ENCODE assay signal across 8 mouse cellular contexts in the genomic region with DNA sequence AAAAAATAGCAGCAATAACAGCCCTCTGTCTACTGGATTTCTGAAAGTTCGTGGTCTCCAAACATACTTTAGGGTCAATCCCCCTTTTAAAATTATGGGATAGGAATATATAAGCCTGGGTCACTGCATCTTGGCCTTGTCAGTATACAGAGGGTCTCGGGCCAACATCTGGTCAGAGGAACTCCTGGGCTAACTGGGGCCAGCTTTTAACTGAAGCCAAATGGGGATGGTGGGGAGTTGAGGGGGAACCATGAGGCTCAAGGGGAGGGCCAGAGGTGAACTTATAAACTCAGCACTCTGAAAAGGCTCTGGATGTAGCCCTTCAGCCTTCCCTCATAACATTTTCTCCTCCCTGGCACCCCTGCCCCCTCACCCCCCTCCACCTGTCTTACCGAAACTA. TPM values are rescaled to one million over a fixed set of nuclear protein-coding genes. Genes with fewer than 3 reads are reported as not detected.
DNase-seq lines count a peak whose midpoint lies in the region; ATAC-seq lines count a peak whose summit lies in the region.

No protein-coding gene starts in this region.

- H3K9me3 ChIP-seq in heart, embryonic 14.5 days (ENCODE audit: control insufficient read depth, low read length) = no peaks in the 10 kb centered on the region
- H3K9me3 ChIP-seq in embryonic facial prominence, embryonic 15.5 days (replicated peaks) = no peaks in the 10 kb centered on the region
- no peaks in the 10 kb centered on the region for H3K9me3 ChIP-seq in hindbrain, embryonic 11.5 days (ENCODE audit: control insufficient read depth, low read length)

- peaks cover 13 to 28% of the 10 kb centered on the region in 2 experiments for H3K4me1 ChIP-seq in heart, embryonic 14.5 days (ENCODE audit: control insufficient read depth in 2 of 2, insufficient read depth in 2 of 2, low read length in 2 of 2)
- H3K4me1 ChIP-seq in embryonic facial prominence, embryonic 15.5 days = peaks cover 35% of the 10 kb centered on the region
- H3K4me1 ChIP-seq in hindbrain, embryonic 11.5 days (replicated peaks; ENCODE audit: control insufficient read depth, insufficient read depth, low read length) = peaks cover 9% of the 10 kb centered on the region

- H3K4me3 ChIP-seq in heart, embryonic 14.5 days (ENCODE audit: control insufficient read depth in 1 of 2, insufficient read depth in 1 of 2, low read depth in 1 of 2, low read length in 2 of 2) = no peak overlapping the region
- peak overlapping the region; percentile 60; the same call in 1 of the 2 replicates for H3K4me3 ChIP-seq in embryonic facial prominence, embryonic 15.5 days (replicated peaks)
- H3K4me3 ChIP-seq in hindbrain, embryonic 11.5 days (ENCODE audit: low read depth, low read length) = no peak overlapping the region
- H3K4me3 ChIP-seq in macrophage (ENCODE audit: inconsistent target) = no peak overlapping the region

- no peak for DNase-seq in heart, postnatal 25 days (ENCODE audit: low spot score)
- no peak for DNase-seq in hindbrain, embryonic 11.5 days (ENCODE audit: low spot score)
- DNase-seq in adrenal gland, adult 18-20 months (ENCODE audit: low spot score in 2 of 2) = no peak
- DNase-seq in cerebellum, postnatal 4 days (ENCODE audit: low spot score in 2 of 2) = no peak
- DNase-seq in MN1 (ENCODE audit: low spot score) = no peak

- no peak overlapping the region for H3K9ac ChIP-seq in heart, embryonic 14.5 days (ENCODE audit: low read length)
- no peak overlapping the region for H3K9ac ChIP-seq in embryonic facial prominence, embryonic 15.5 days
- no peak overlapping the region for H3K9ac ChIP-seq in hindbrain, embryonic 11.5 days (ENCODE audit: low read depth, low read length)

- peaks cover 23% of the 10 kb centered on the region for H3K79me2 ChIP-seq in macrophage (ENCODE audit: inconsistent target)

- H3K27ac ChIP-seq in heart, embryonic 14.5 days (replicated peaks in 1 of 2; ENCODE audit: control insufficient read depth in 1 of 2, insufficient read depth in 1 of 2, low read depth in 2 of 2, low read length in 2 of 2) = peak overlapping the region in 1 of 2 experiments; percentile 91; a peak in 2 of 4 replicates
- H3K27ac ChIP-seq in embryonic facial prominence, embryonic 15.5 days (replicated peaks) = no peak overlapping the region
- no peak overlapping the region for H3K27ac ChIP-seq in hindbrain, embryonic 11.5 days (ENCODE audit: low read depth, low read length)
- peak overlapping the region; percentile 21; the same call in 1 of the 2 replicates for H3K27ac ChIP-seq in macrophage

- peak overlapping the region; percentile 99 for H3K4me2 ChIP-seq in heart, embryonic 14.5 days (ENCODE audit: low read length)
- H3K4me2 ChIP-seq in embryonic facial prominence, embryonic 15.5 days (replicated peaks) = peak overlapping the region; percentile 100; the same call in 1 of the 2 replicates
- peak overlapping the region; percentile 98; the same call in 1 of the 2 replicates for H3K4me2 ChIP-seq in hindbrain, embryonic 11.5 days (replicated peaks; ENCODE audit: low read depth, low read length)

- intact Hi-C loops in heart, postnatal 25 days (cut with DNase I) = loop anchor here (5.0 kb wide), 1 partner anchor 120 kb away; a partner anchor contains a TSS

- peaks cover 7% of the 10 kb centered on the region for H3K27me3 ChIP-seq in heart, embryonic 14.5 days (ENCODE audit: control insufficient read depth, insufficient read depth, low read length)
- H3K27me3 ChIP-seq in embryonic facial prominence, embryonic 15.5 days = peaks cover 58% of the 10 kb centered on the region
- peaks cover 41% of the 10 kb centered on the region for H3K27me3 ChIP-seq in hindbrain, embryonic 11.5 days (ENCODE audit: control insufficient read depth, insufficient read depth, low read length)

- H3K36me3 ChIP-seq in heart, embryonic 14.5 days (ENCODE audit: control insufficient read depth, insufficient read depth, low read length) = no peaks in the 10 kb centered on the region
- no peaks in the 10 kb centered on the region for H3K36me3 ChIP-seq in embryonic facial prominence, embryonic 15.5 days
- no peaks in the 10 kb centered on the region for H3K36me3 ChIP-seq in hindbrain, embryonic 11.5 days (ENCODE audit: control insufficient read depth, insufficient read depth, low read length)
- no peaks in the 10 kb centered on the region for H3K36me3 ChIP-seq in macrophage (ENCODE audit: inconsistent target)

- no peak for ATAC-seq in heart, embryonic 14.5 days (ENCODE audit: insufficient number of reproducible peaks, insufficient read depth, low FRiP score, low read depth)
- no peak for ATAC-seq in embryonic facial prominence, embryonic 15.5 days (ENCODE audit: insufficient number of reproducible peaks, low FRiP score, low TSS enrichment, low read depth)
- no peak for ATAC-seq in hindbrain, embryonic 11.5 days (ENCODE audit: low FRiP score)

- whole genome bisulfite sequencing in heart, embryonic 14.5 days = 60% methylated on average over 3 of the region's 3 CpGs
- WGBS in embryonic facial prominence, embryonic 15.5 days = 55% methylated on average over 3 of the region's 3 CpGs
- WGBS in hindbrain, embryonic 11.5 days = 76% methylated on average over 3 of the region's 3 CpGs
- WGBS in macrophage (ENCODE audit: missing documents) = 84% methylated on average over 3 of the region's 3 CpGs

RNA-seq across cellular contexts. Expression of a gene that starts 1.8 kb away (rescaled TPM):
- polyA plus RNA-seq in heart, embryonic 14.5 days (2014; fragmentation: Nextera tagmentation; extraction: Ambion mirVana) = 6.6 and 8.6 TPM in 2 replicates
- total RNA-seq in heart, postnatal 25 days (2021) = 10 to 100 TPM; 12.5 to 26.5 TPM
- 3.2 and 4.2 TPM in 2 replicates for polyA plus RNA-seq in embryonic facial prominence, embryonic 15.5 days (2015; fragmentation: Nextera tagmentation; extraction: Ambion mirVana)
- polyA plus RNA-seq in hindbrain, embryonic 11.5 days (2014; fragmentation: Nextera tagmentation; extraction: Ambion mirVana) = 1.5 and 1.8 TPM in 2 replicates
- total RNA-seq in macrophage (2018; cell fraction: chromatin; rRNA removed) = 100 to 1,000 TPM in 2 of 26 experiments, 10 to 100 TPM in 23, 1 to 10 TPM in 1; 8.5 to 129 (median 26.0) TPM
- total RNA-seq in macrophage (2018; cell fraction: cytosol; rRNA removed) = 10 to 100 TPM; 16.9 to 80.3 (median 32.3) TPM
- 100 to 1,000 TPM in 2 of 26 experiments, 10 to 100 TPM in 24; 22.4 to 119 (median 37.9) TPM for total RNA-seq in macrophage (2018; cell fraction: nucleus; rRNA removed)
- polyA plus RNA-seq in macrophage (2018) = 38.5 to 115 TPM (median 39.6 TPM) in 3 replicates
- 10 to 100 TPM; 14.9 to 19.6 TPM for total RNA-seq in adrenal gland, adult 18-20 months (2021)
